Mouse (Mus musculus) limb, embryonic 14.5 days (tissue): ENCODE measurements around the gene Sf3a1. TPM values are rescaled to one million over a fixed set of nuclear protein-coding genes. Genes with fewer than 3 reads are reported as not detected.

Source experiments
- ATAC-seq: fragments of 200-750 bp; cut with Nextera tagmentation; 2 replicates; pipeline ENCODE4 v1.8.0; 2017; ENCODE audit warnings: low read depth, moderate number of reproducible peaks, moderate TSS enrichment; ENCODE audit not compliant: low FRiP score
- DNase-seq: peaks from one replicate; pipeline ENCODE4 v3.0.0-alpha.2; 2015; ENCODE audit warnings: low spot score
- H3K27ac ChIP-seq: fragments of 300-500 bp; sonication (generic); replicated peaks from 2 replicates; pipeline ENCODE4 v1.5.1; 2014; ENCODE audit warnings: low read depth, mild to moderate bottlenecking, low read length, moderate library complexity, mixed read lengths
- H3K27me3 ChIP-seq: fragments of 300-500 bp; sonication (generic); 2 replicates; pipeline ENCODE4 v1.6.1; 2014; ENCODE audit warnings: low read length, mixed read lengths; ENCODE audit not compliant: control insufficient read depth, insufficient read depth
- H3K36me3 ChIP-seq: fragments of 300-500 bp; sonication (generic); 2 replicates; pipeline ENCODE4 v1.6.1; 2014; ENCODE audit warnings: mild to moderate bottlenecking, low read length, moderate library complexity, mixed read lengths; ENCODE audit not compliant: control insufficient read depth, insufficient read depth
- H3K4me1 ChIP-seq: fragments of 300-500 bp; sonication (generic); 2 replicates; pipeline ENCODE4 v1.6.1; 2014; ENCODE audit warnings: antibody characterized with exemption, low read length, mixed read lengths; ENCODE audit not compliant: control insufficient read depth, insufficient read depth
- H3K4me2 ChIP-seq: fragments of 300-500 bp; sonication (generic); replicated peaks from 2 replicates; pipeline ENCODE4 v1.6.1; 2014; ENCODE audit warnings: low read depth, mild to moderate bottlenecking, low read length, moderate library complexity; ENCODE audit not compliant: severe bottlenecking
- H3K4me3 ChIP-seq: fragments of 300-500 bp; sonication (generic); replicated peaks from 2 replicates; pipeline ENCODE4 v1.5.1; 2014; ENCODE audit warnings: low read length
- H3K9ac ChIP-seq: fragments of 300-500 bp; sonication (generic); 2 replicates; pipeline ENCODE4 v1.6.1; 2014; ENCODE audit warnings: mild to moderate bottlenecking, low read depth, low read length, moderate library complexity; ENCODE audit not compliant: severe bottlenecking
- H3K9me3 ChIP-seq: fragments of 300-500 bp; sonication (generic); 2 replicates; pipeline ENCODE4 v1.6.1; 2016; ENCODE audit warnings: low read length; ENCODE audit not compliant: control insufficient read depth
- POLR2A ChIP-seq: fragments of 200-500 bp; IDR thresholded peaks from 2 replicates; pipeline ENCODE4 v1.8.0; 2012; ENCODE audit warnings: inconsistent platforms, mild to moderate bottlenecking, moderate library complexity, borderline replicate concordance; ENCODE audit not compliant: insufficient read depth, insufficient read length; ENCODE audit errors: extremely low read depth
- WGBS: fragments of 180-500 bp; shearing (Covaris S2); extraction: QIAGEN DNeasy Blood & Tissue Kit; methylation state at CpG from one replicate; pipeline ENCODE4 v1.1.7; 2014; 5-methylcytosine and 5-hydroxymethylcytosine counted together
- polyA plus RNA-seq, 2 experiments: library from polyadenylated mRNA; depleted of rRNA in 1 of 2; stranded (reverse) in 1 of 2; unstranded in 1 of 2; fragments of >200 nt; fragmentation: Nextera tagmentation in 1 of 2; extraction: Ambion mirVana in 1 of 2; gene quantifications; 2 replicates each; pipeline versions ENCODE4 v1.2.1 to v1.2.3; 2012 to 2014

Gene Sf3a1
- polyA plus RNA-seq, 2 experiments = 54.7 to 67.5 TPM

DNA sequence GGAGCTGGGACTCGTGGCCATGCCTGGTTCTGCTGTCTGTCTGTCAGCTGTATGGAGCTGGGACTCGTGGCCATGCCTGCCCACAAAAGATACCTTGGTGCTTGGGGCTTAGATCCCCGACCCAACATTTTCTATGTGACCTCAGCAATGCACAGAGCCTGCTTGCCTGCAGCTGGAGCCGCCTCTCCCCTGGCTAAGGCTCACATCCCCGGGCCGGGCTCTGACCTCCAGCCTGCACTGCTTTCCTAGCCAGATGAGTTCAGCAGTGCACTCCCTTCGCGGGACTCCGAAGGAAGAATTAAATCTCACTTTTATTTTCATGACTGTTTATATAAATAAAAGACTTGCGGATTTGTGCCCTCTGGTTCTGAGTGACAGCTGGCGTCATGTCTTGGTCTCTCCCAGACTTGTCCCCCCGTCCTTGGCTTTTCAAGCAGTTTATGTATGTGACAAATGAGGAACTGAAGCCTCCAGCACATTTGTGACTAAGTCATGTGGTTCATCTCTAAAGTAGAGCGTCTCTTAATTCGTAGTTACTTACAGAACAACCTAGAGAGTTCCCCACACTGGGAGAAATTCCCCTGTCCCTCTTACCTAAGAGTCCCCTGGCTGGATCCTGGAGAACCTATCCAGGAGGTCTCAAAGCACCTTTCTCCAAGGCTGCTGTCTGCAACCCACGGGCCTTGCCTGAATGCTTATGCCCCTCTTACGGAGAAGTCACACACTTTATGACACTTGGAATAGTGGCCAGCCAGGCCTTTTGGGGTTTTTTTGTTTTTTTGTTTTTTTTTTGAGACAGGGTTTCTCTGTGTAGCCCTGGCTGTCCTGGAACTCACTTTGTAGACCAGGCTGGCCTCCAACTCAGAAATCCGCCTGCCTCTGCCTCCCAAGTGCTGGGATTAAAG, 62.1 kb downstream of the Sf3a1 start:
- DNase-seq = no peak
- no peaks in the 10 kb centered on the region for H3K9me3 ChIP-seq

DNA sequence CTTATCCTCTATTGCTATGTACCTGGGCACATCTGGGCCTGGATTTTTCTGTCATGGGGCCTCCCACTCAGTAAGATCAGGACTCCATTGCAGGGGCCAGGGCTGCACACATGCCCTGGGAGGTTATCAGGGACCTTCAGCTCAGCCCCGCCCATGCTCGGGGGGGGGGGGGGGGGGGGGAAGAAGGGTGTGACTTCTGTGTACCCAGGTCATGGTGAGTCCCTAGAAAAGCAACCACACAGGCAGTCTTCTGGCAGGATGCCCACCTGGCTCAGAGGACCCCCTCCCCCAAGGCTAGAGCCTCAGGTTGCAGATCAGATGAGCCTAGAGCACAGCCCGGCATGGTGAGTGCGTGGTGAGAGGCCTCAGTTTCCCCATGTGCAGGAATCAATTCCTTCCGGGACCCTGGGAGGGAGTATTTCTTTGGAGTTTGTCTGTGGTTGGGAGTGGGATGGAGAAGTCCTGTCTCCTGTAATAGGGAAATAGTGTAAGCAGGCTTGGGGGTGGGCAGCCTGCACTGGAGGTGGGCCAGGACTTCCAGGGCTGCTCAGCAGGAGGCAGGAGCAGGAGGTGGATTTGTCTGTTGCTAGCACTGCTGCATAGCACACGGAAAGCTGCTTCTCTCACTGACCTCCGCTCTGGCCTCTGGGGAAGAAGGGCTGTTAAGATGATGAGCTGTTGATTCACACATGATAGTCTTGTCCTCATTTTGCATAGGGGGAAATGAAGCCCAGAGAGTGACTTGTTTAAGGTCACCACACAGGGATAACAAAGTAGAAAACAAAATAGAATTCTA, 63.4 kb downstream of the Sf3a1 start:
- peaks cover 7% of the 10 kb centered on the region for H3K4me1 ChIP-seq
- H3K27ac ChIP-seq = no peak overlapping the region
- no peak for TF ChIP-seq POLR2A
- H3K9ac ChIP-seq = no peak overlapping the region
- H3K4me2 ChIP-seq = no peak overlapping the region
- no peak overlapping the region for H3K4me3 ChIP-seq
- no peaks in the 10 kb centered on the region for H3K9me3 ChIP-seq
- no peaks in the 10 kb centered on the region for H3K36me3 ChIP-seq
- DNase-seq (no peak), ATAC-seq (no peak)
- no peaks in the 10 kb centered on the region for H3K27me3 ChIP-seq
- 36% methylated on average over 5 of the region's 7 CpGs for WGBS

More for the DNA sequence above, 62.1 kb downstream of the Sf3a1 start:
- Histone ChIP-seq H3K4me1 (peaks cover 14% of the 10 kb centered on the region), H3K27me3 (no peaks in the 10 kb centered on the region), H3K27ac (no peak overlapping the region), H3K36me3 (no peaks in the 10 kb centered on the region), H3K9ac (no peak overlapping the region), H3K4me2 (no peak overlapping the region), H3K4me3 (no peak overlapping the region)
- ATAC-seq = no peak
- WGBS = 76% methylated on average over 17 of the region's 17 CpGs
- TF ChIP-seq POLR2A = no peak

GRCm38 (mm10) chr11:4224223-4224622, 64.1 kb downstream of the Sf3a1 start:
- peaks cover 3% of the 10 kb centered on the region for H3K4me1 ChIP-seq
- H3K36me3 ChIP-seq = no peaks in the 10 kb centered on the region
- no peak for ATAC-seq
- no peak for DNase-seq
- WGBS = 7% methylated on average over 2 of the region's 2 CpGs
- H3K27ac ChIP-seq = no peak overlapping the region
- H3K9me3 ChIP-seq = no peaks in the 10 kb centered on the region
- no peak for TF ChIP-seq POLR2A
- no peak overlapping the region for H3K4me2 ChIP-seq
- no peak overlapping the region for H3K9ac ChIP-seq
- no peaks in the 10 kb centered on the region for H3K27me3 ChIP-seq
- no peak overlapping the region for H3K4me3 ChIP-seq

DNA sequence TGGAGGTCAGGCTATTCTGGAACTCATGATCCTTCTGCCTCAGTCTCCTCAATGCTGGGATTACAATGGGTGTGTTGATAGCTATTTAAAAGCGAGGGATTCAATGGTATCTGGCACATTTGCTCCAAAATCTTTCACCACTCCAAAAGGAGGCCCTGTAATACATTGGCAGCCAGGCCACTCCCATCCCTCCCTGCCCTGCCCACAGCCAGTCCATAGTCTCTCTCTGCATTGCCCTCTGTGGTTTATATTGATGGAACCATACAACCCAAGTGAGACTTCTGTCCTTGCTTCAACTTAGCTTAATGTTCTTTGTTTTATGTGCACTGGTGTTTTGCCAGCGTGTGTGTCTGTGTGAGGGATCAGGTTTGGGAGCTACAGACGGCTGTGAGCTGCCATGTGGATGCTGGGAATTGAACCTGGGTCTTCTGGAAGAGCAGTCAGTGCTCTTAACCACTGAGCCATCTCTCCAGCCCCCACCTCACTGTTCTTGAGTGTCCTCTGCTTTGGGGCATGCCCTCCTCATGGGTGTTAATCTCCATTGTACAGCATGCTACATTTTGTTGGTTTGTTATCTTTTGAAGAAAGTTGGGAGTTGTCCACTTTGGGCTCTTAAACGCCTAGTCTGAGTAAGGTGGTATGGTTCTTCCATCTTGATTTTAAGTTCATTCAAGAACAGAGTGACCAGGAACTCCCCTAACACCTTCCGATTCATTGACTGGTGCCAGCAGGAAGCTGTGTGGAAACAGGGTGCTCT, 66.6 kb downstream of the Sf3a1 start:
- Histone ChIP-seq H3K4me2 (no peak overlapping the region), H3K9me3 (no peaks in the 10 kb centered on the region), H3K4me1 (no peaks in the 10 kb centered on the region; the same call in 1 of the 2 replicates), H3K36me3 (no peaks in the 10 kb centered on the region), H3K27ac (no peak overlapping the region), H3K9ac (no peak overlapping the region), H3K27me3 (no peaks in the 10 kb centered on the region), H3K4me3 (no peak overlapping the region)
- no peak for TF ChIP-seq POLR2A
- DNase-seq (no peak), ATAC-seq (no peak)
- WGBS = 74% methylated on average over 5 of the region's 5 CpGs

GRCm38 (mm10) chr11:4228463-4228862, 68.3 kb downstream of the Sf3a1 start:
- no peak for ATAC-seq
- H3K4me3 ChIP-seq = no peak overlapping the region

More at GRCm38 (mm10) chr11:4228463-4228862, 68.3 kb downstream of the Sf3a1 start:
- H3K36me3 ChIP-seq = no peaks in the 10 kb centered on the region
- H3K9ac ChIP-seq = no peak overlapping the region
- TF ChIP-seq POLR2A = no peak
- 32% methylated on average over 8 of the region's 8 CpGs for WGBS
- H3K27ac ChIP-seq = no peak overlapping the region
- no peaks in the 10 kb centered on the region; the same call in 1 of the 2 replicates for H3K4me1 ChIP-seq
- H3K9me3 ChIP-seq = no peaks in the 10 kb centered on the region
- DNase-seq = no peak
- H3K27me3 ChIP-seq = no peaks in the 10 kb centered on the region
- H3K4me2 ChIP-seq = no peak overlapping the region
